Mouse (Mus musculus) MEL (cell line): ENCODE results near the gene Foxi3. TPM values are rescaled to one million over a fixed set of nuclear protein-coding genes. Genes with fewer than 3 reads are reported as not detected.

Experiments
- DNase-seq: peaks from one replicate; pipeline ENCODE4 v3.0.0; 2011; ENCODE audit warnings: low read depth, low spot score
- H3K27ac ChIP-seq: 2 replicates; pipeline ENCODE4 v1.5.1; 2012; ENCODE audit warnings: low read depth, mild to moderate bottlenecking, control low read depth, low read length, moderate library complexity; ENCODE audit not compliant: control insufficient read depth
- H3K27me3 ChIP-seq, 2 experiments: fragments of 150-350 bp in 1 of 2; sonication (generic) in 1 of 2; 2 replicates each; pipeline ENCODE4 v1.6.1; 2012; ENCODE audit warnings: low read length in 2 of 2, mild to moderate bottlenecking in 2 of 2, improper control_type of control experiment in 1 of 2, moderate library complexity in 1 of 2; ENCODE audit not compliant: insufficient read depth in 2 of 2, control insufficient read depth in 1 of 2
- H3K36me3 ChIP-seq, 2 experiments: 2 replicates each; pipeline ENCODE4 v1.6.1; 2012 to 2014; ENCODE audit warnings: low read length in 2 of 2, improper control_type of control experiment in 1 of 2, inconsistent platforms in 1 of 2, mild to moderate bottlenecking in 1 of 2; ENCODE audit not compliant: insufficient read depth in 2 of 2, control insufficient read depth in 1 of 2
- H3K4me1 ChIP-seq, 2 experiments: fragments of 150-350 bp in 1 of 2; sonication (generic) in 1 of 2; 2 replicates each; pipeline ENCODE4 v1.6.1; 2012; ENCODE audit warnings: low read length in 2 of 2, improper control_type of control experiment in 1 of 2, mild to moderate bottlenecking in 1 of 2; ENCODE audit not compliant: insufficient read depth in 2 of 2, control insufficient read depth in 1 of 2
- H3K4me3 ChIP-seq, 2 experiments: fragments of 150-350 bp in 1 of 2; sonication (generic) in 1 of 2; 2 replicates each; pipeline ENCODE4 v1.5.1; 2012; ENCODE audit warnings: low read depth in 2 of 2, low read length in 2 of 2, mild to moderate bottlenecking in 2 of 2, moderate library complexity in 2 of 2, control low read depth in 1 of 2, improper control_type of control experiment in 1 of 2; ENCODE audit not compliant: control insufficient read depth in 1 of 2, insufficient read depth in 1 of 2
- H3K79me2 ChIP-seq: 2 replicates; pipeline ENCODE4 v1.6.1; 2012; ENCODE audit warnings: mild to moderate bottlenecking, low read length, moderate library complexity; ENCODE audit not compliant: control insufficient read depth, poor library complexity, insufficient read depth
- H3K9ac ChIP-seq: 2 replicates; pipeline ENCODE4 v1.6.1; 2012; ENCODE audit warnings: low read depth, mild to moderate bottlenecking, control low read depth, low read length, moderate library complexity; ENCODE audit not compliant: control insufficient read depth, poor library complexity, severe bottlenecking
- H3K9me3 ChIP-seq: fragments of 150-350 bp; sonication (generic); replicated peaks from 2 replicates; pipeline ENCODE4 v1.6.1; 2012; ENCODE audit warnings: mild to moderate bottlenecking, low read length, improper control_type of control experiment, moderate library complexity; ENCODE audit not compliant: insufficient read depth
- BHLHE40 ChIP-seq: IDR thresholded peaks from 2 replicates; pipeline ENCODE4 v1.6.1; 2012; ENCODE audit warnings: low read depth, mild to moderate bottlenecking, inconsistent platforms, low read length, improper control_type of control experiment, borderline replicate concordance
- CTCF ChIP-seq, 3 experiments: IDR thresholded peaks in 2 of 3; conservative IDR thresholded peaks in 1 of 3; 2 replicates each; pipeline ENCODE4 v1.5.1; 2011 to 2012; ENCODE audit warnings: low read length in 3 of 3, low read depth in 2 of 3, mild to moderate bottlenecking in 2 of 3, improper control_type of control experiment in 1 of 3, inconsistent platforms in 1 of 3, mixed read lengths in 1 of 3, moderate library complexity in 1 of 3; ENCODE audit not compliant: control insufficient read depth in 1 of 3, insufficient read depth in 1 of 3, poor library complexity in 1 of 3, severe bottlenecking in 1 of 3
- E2F4 ChIP-seq: IDR thresholded peaks from 2 replicates; pipeline ENCODE4 v1.6.1; 2011; ENCODE audit warnings: low read depth, low read length, improper control_type of control experiment, borderline replicate concordance
- EP300 ChIP-seq, 2 experiments: IDR thresholded peaks; 2 replicates each; pipeline ENCODE4 v1.6.1; 2011; ENCODE audit warnings: improper control_type of control experiment in 2 of 2, low read length in 2 of 2, low read depth in 1 of 2, mild to moderate bottlenecking in 1 of 2
- ETS1 ChIP-seq: IDR thresholded peaks from 2 replicates; pipeline ENCODE4 v1.6.1; 2012; ENCODE audit warnings: low read depth, mild to moderate bottlenecking, inconsistent platforms, low read length, improper control_type of control experiment, moderate library complexity
- GABPA ChIP-seq: IDR thresholded peaks from 2 replicates; pipeline ENCODE4 v1.6.1; 2012; ENCODE audit warnings: low read depth, mild to moderate bottlenecking, inconsistent platforms, low read length, improper control_type of control experiment, moderate library complexity
- GATA1 ChIP-seq: IDR thresholded peaks from 2 replicates; pipeline ENCODE4 v1.6.1; 2011; ENCODE audit warnings: low read depth, low read length, improper control_type of control experiment
- HCFC1 ChIP-seq: IDR thresholded peaks from 2 replicates; pipeline ENCODE4 v1.6.1; 2012; ENCODE audit warnings: low read depth, mild to moderate bottlenecking, inconsistent platforms, low read length, improper control_type of control experiment, moderate library complexity
- JUND ChIP-seq: IDR thresholded peaks from 2 replicates; pipeline ENCODE4 v1.6.1; 2011; ENCODE audit warnings: low read depth, mild to moderate bottlenecking, improper control_type of control experiment, low read length
- KAT2A ChIP-seq: conservative IDR thresholded peaks from 2 replicates; pipeline ENCODE4 v1.6.1; 2012; ENCODE audit warnings: low read depth, low read length, improper control_type of control experiment, inconsistent platforms
- MAFK ChIP-seq: IDR thresholded peaks from 2 replicates; pipeline ENCODE4 v1.6.1; 2011; ENCODE audit warnings: low read depth, mild to moderate bottlenecking, low read length, improper control_type of control experiment, borderline replicate concordance
- MAX ChIP-seq: IDR thresholded peaks from 2 replicates; pipeline ENCODE4 v1.6.1; 2011; ENCODE audit warnings: low read length, improper control_type of control experiment
- MAZ ChIP-seq: IDR thresholded peaks from 2 replicates; pipeline ENCODE4 v1.6.1; 2012; ENCODE audit warnings: low read depth, mild to moderate bottlenecking, inconsistent platforms, low read length, improper control_type of control experiment
- MXI1 ChIP-seq: IDR thresholded peaks from 2 replicates; pipeline ENCODE4 v1.6.1; 2011; ENCODE audit warnings: mild to moderate bottlenecking, low read depth, low read length, improper control_type of control experiment
- MYB ChIP-seq: IDR thresholded peaks from 2 replicates; pipeline ENCODE4 v1.6.1; 2011; ENCODE audit warnings: mild to moderate bottlenecking, low read depth, low read length, improper control_type of control experiment
- MYC ChIP-seq: IDR thresholded peaks from 2 replicates; pipeline ENCODE4 v1.6.1; 2011; ENCODE audit warnings: low read depth, mild to moderate bottlenecking, low read length, improper control_type of control experiment, moderate library complexity
- NELFE ChIP-seq: IDR thresholded peaks from 2 replicates; pipeline ENCODE4 v1.6.1; 2011; ENCODE audit warnings: low read depth, low read length, improper control_type of control experiment
- POLR2A ChIP-seq, 2 experiments: IDR thresholded peaks; 2 replicates each; pipeline ENCODE4 v1.6.1; 2011 to 2012; ENCODE audit warnings: low read length in 2 of 2, mild to moderate bottlenecking in 2 of 2, control low read depth in 1 of 2, improper control_type of control experiment in 1 of 2, low read depth in 1 of 2, moderate library complexity in 1 of 2; ENCODE audit not compliant: control insufficient read depth in 1 of 2, insufficient read depth in 1 of 2, poor library complexity in 1 of 2
- RAD21 ChIP-seq: IDR thresholded peaks from 2 replicates; pipeline ENCODE4 v1.6.1; 2011; ENCODE audit warnings: mild to moderate bottlenecking, low read depth, low read length, improper control_type of control experiment
- RCOR1 ChIP-seq: IDR thresholded peaks from 2 replicates; pipeline ENCODE4 v1.6.1; 2012; ENCODE audit warnings: low read depth, mild to moderate bottlenecking, inconsistent platforms, low read length, improper control_type of control experiment
- USF1 ChIP-seq: IDR thresholded peaks from 2 replicates; pipeline ENCODE4 v1.6.1; 2014; ENCODE audit warnings: low read depth, mild to moderate bottlenecking, inconsistent platforms, low read length, improper control_type of control experiment, moderate library complexity
- USF2 ChIP-seq, 2 experiments: IDR thresholded peaks; 2 replicates each; pipeline ENCODE4 v1.6.1; 2011 to 2012; ENCODE audit warnings: improper control_type of control experiment in 2 of 2, low read length in 2 of 2, borderline replicate concordance in 1 of 2, inconsistent platforms in 1 of 2, low read depth in 1 of 2, mild to moderate bottlenecking in 1 of 2; ENCODE audit not compliant: insufficient read depth in 1 of 2
- ZKSCAN1 ChIP-seq: IDR thresholded peaks from 2 replicates; pipeline ENCODE4 v1.6.1; 2012; ENCODE audit warnings: low read depth, mild to moderate bottlenecking, inconsistent platforms, low read length, improper control_type of control experiment, moderate library complexity
- ZMIZ1 ChIP-seq: IDR thresholded peaks from 2 replicates; pipeline ENCODE4 v1.6.1; 2012; ENCODE audit warnings: low read depth, mild to moderate bottlenecking, inconsistent platforms, low read length, improper control_type of control experiment, moderate library complexity
- ZNF384 ChIP-seq: IDR thresholded peaks from 2 replicates; pipeline ENCODE4 v1.6.1; 2012; ENCODE audit warnings: low read depth, mild to moderate bottlenecking, inconsistent platforms, low read length, improper control_type of control experiment
- polyA plus RNA-seq, 2 experiments: library from polyadenylated mRNA; stranded (reverse) in 1 of 2; unstranded in 1 of 2; fragments of >175 nt in 1 of 2; fragments of >200 nt in 1 of 2; gene quantifications; 2 replicates each; pipeline versions ENCODE4 v1.2.1 to v1.2.4; 2012; ENCODE audit warnings: low replicate concordance in 2 of 2, low read depth in 1 of 2; ENCODE audit not compliant: insufficient read length in 2 of 2, insufficient read depth in 1 of 2, missing spikeins in 1 of 2
- total RNA-seq: library from RNA; depleted of rRNA; stranded (reverse); fragments of 300-350 nt; gene quantifications from 2 replicates; pipeline ENCODE4 v1.2.3, GENCODE M21; 2012

Gene Foxi3
- total and polyA plus RNA-seq, 3 experiments: not detected

DNA sequence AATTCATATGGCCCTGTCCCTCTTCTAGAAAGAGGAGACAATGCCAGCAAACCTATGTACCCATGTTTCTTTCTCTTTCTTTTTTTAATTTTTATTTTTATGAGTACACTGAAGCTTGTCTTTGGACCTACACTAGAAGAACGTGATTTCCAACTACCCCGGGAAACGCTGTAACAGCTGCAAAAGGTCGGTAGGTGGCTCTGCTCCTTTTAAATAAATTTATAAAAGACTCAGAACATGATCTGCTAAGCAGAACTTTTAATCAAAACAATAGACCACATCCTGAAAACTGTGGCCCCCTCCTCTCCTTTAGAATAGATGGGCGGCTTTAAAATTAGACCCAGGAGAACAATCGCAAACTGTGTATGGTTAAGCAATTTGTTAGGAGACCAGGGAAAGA lies 2.3 kb upstream of the Foxi3 start:
- Histone ChIP-seq H3K79me2 (no peaks in the 10 kb centered on the region), H3K36me3 (no peaks in the 10 kb centered on the region), H3K4me1 (no peaks in the 10 kb centered on the region), H3K4me3 (no peak overlapping the region), H3K9me3 (no peaks in the 10 kb centered on the region), H3K9ac (no peak overlapping the region), H3K27me3 (peaks cover 4% of the 10 kb centered on the region in 2 experiments; a peak in 3 of 4 replicates), H3K27ac (no peak overlapping the region)
- no peak for DNase-seq
- peak in 1 of 3 experiments; percentile 11; a peak in 1 of 6 replicates for TF ChIP-seq CTCF (IDR thresholded peaks at IDR 0.05 in 2 of 3, conservative IDR thresholded peaks at IDR 0.05 in 1 of 3; ENCODE audit: control insufficient read depth in 1 of 3, insufficient read depth in 1 of 3, low read depth in 2 of 3, low read length in 3 of 3, poor library complexity in 1 of 3, severe bottlenecking in 1 of 3)
- no peak for TF ChIP-seq MAX
- TF ChIP-seq USF1: no peak

DNA sequence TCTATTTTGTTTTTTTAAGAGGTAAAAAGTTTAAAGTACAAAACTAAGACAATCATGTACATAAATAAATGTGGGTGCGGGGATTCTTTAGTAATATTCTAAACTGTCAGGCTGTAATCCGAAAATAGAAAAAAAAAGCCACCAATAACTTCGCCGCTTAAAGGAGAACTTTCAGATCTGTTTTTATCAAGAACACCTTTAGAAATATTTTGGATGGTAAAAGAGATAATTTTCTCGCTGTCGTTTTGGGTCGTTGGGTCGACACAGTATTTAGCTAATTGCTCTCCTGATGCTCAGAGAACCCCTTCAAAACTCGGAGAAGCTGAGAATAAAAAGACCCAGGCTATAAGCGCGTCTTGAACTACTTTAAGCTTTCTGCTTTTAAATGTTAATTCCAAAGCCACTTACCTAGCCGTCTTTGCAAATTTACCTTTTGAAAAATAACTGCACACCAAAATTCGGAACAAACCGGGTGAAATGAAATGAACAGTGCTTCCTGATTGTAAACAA lies 985 bp upstream of the Foxi3 start:
- DNase-seq: no peak
- H3K9me3 ChIP-seq: no peaks in the 10 kb centered on the region
- TF ChIP-seq NELFE (no peak), KAT2A (no peak), JUND (no peak), MYB (no peak), RCOR1 (no peak), MAFK (no peak), E2F4 (no peak)
- no peak overlapping the region for H3K27ac ChIP-seq
- H3K9ac ChIP-seq: no peak overlapping the region
- H3K4me1 ChIP-seq: no peaks in the 10 kb centered on the region
- H3K4me3 ChIP-seq: no peak overlapping the region
- no peaks in the 10 kb centered on the region for H3K36me3 ChIP-seq
- H3K27me3 ChIP-seq: peaks cover 4% of the 10 kb centered on the region in 2 experiments; a peak in 3 of 4 replicates
- no peaks in the 10 kb centered on the region for H3K79me2 ChIP-seq

GRCm38 (mm10) chr6:70955841-70956240 lies 490 bp upstream of the Foxi3 start:
- H3K4me3 ChIP-seq: no peak overlapping the region
- DNase-seq: no peak
- no peaks in the 10 kb centered on the region for H3K9me3 ChIP-seq
- TF ChIP-seq MXI1: no peak
- TF ChIP-seq ZMIZ1: no peak
- no peak for TF ChIP-seq GATA1
- TF ChIP-seq POLR2A (IDR thresholded peaks at IDR 0.05; ENCODE audit: control insufficient read depth in 1 of 2, insufficient read depth in 1 of 2, low read depth in 1 of 2, low read length in 2 of 2, poor library complexity in 1 of 2): no peak
- no peak for TF ChIP-seq MAZ
- no peak for TF ChIP-seq GABPA
- no peak for TF ChIP-seq RAD21
- no peak for TF ChIP-seq MAX
- TF ChIP-seq MYB: no peak
- TF ChIP-seq USF2 (IDR thresholded peaks at IDR 0.05; ENCODE audit: borderline replicate concordance in 1 of 2, insufficient read depth in 1 of 2, low read depth in 1 of 2, low read length in 2 of 2): no peak
- no peak for TF ChIP-seq USF1
- TF ChIP-seq ZNF384: no peak
- no peak for TF ChIP-seq EP300 (IDR thresholded peaks at IDR 0.05; ENCODE audit: low read depth in 1 of 2, low read length in 2 of 2)
- TF ChIP-seq ETS1: no peak
- no peak for TF ChIP-seq MYC
- TF ChIP-seq NELFE: no peak
- TF ChIP-seq HCFC1: no peak
- TF ChIP-seq BHLHE40: no peak
- no peak for TF ChIP-seq ZKSCAN1
- H3K79me2 ChIP-seq: no peaks in the 10 kb centered on the region
- H3K9ac ChIP-seq: no peak overlapping the region
- no peaks in the 10 kb centered on the region for H3K36me3 ChIP-seq
- H3K27me3 ChIP-seq: peaks cover 3 to 6% of the 10 kb centered on the region in 2 experiments; a peak in 3 of 4 replicates
- H3K4me1 ChIP-seq: no peaks in the 10 kb centered on the region
- no peak overlapping the region for H3K27ac ChIP-seq
